Mouse (Mus musculus): ENCODE measurements around the gene Ppp1r36.

Gene Ppp1r36

DNA sequence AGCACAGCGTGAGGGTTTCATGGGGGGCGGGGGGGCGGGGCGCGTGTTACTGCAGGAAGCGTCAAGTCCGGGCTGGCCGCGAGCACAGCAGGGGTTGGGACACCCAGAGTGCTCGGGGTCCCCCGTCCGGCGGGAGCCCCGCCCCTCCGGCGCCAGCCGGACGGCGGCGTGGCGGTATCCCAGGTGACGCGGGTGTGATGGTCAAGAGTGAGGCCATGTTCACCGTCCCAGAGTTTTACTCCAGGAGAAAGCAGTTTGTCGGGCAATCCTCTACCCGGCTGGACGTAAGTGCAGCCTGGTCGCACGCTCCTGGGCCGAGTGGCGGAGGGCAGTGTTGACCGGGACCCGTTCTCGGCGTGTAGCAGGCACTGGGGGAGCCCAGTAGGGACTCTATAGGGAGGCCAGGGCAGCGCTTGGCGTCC is at the start of gene Ppp1r36:
Gene Ppp1r36, plus strand, starts transcription at position 106 of the 422 bp plus-strand sequence.
- DNase-seq (ENCODE audit: low spot score), result no peak

DNA sequence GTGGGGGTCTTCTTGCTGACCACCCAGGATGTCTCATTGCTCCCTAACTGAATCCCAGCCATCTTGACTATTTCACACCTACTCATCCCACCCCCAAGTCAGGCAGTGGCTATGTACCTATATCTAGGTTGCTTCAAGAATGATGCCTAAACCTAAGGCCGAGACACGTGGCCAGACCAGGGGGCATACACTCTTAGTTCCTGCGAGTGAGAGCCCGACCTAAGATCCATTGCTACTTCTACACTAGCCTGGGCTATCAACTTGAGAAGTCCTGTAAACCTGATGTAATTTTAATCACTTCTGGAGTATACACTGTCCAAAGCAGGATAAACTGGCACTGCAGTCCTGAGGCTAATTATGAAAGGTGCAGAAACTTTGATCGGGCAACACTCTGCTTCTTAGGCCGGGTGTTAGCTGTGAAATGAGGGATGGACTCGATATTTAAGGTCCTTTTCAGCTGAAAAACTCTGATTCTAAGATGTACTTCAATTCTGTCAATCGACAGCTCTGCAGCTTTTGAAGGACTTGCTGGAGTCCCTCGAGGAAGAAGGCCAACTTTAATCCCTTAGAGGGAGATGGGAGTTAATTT is 49.0 kb upstream of the Ppp1r36 start:
- no peak for DNase-seq (ENCODE audit: low spot score)

DNA sequence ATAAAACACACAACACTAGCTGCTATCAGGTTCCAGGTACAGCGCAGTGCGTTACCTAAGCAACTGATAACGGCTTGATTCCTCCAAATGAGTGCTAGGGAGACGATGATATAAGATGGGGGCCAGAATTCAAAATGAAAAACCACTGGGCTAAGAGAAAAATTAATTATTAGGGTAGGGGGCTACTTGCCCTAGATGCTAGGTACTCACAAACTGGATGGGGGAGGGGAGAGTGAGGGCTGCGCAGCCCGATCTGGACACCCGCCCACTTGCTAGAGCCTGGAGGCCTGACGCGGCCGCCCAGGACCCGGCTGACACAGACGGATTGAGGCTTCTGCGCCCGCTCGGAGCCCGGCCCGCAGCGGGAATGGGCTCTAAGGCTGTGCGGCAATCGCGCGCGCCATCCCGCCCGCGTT is 48.5 kb upstream of the Ppp1r36 start:
- DNase-seq (ENCODE audit: low spot score), result no peak

DNA sequence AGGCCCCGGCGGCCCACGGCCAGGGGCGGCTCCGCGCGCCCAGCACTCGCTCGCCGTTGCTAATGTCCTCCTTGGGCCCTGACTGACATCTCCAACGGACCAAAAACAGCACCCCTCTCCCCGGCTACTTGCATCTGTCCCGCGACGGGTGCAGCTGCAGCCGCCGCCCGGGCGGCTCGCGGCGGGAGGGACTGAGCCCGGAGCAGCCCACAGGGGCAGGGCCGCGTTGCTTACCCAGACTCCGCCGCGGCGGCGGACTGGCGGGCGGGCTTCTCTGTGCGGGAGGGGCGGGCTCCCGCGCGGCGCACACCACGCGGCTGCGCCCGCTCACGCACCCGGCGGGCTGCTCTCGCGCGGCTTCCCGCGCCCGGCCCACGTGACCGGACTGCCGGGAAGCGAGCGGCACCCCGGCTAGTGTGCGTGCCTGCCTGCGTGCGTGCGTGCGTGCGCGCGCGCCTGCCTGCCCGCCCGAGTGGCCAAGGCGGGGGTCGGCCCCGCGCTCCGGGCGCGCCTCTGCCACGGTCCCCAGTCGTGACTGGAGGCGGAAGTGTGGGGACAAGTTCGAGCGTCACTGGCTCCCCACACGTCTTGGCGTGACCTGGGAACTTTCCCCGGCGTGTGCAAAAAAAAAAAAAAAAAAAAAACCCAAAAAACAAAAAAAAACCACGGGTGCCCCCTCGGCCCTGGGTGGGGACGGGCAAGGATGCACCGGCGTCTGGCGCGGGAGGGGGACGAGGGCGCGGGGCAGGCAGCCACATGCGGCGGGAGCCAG is 47.9 kb upstream of the Ppp1r36 start, which contains the start of gene Zbtb25:
Gene Zbtb25, minus strand, starts transcription at position 397 of the 772 bp plus-strand sequence.
- peak; percentile 93 for DNase-seq (ENCODE audit: low spot score)

DNA sequence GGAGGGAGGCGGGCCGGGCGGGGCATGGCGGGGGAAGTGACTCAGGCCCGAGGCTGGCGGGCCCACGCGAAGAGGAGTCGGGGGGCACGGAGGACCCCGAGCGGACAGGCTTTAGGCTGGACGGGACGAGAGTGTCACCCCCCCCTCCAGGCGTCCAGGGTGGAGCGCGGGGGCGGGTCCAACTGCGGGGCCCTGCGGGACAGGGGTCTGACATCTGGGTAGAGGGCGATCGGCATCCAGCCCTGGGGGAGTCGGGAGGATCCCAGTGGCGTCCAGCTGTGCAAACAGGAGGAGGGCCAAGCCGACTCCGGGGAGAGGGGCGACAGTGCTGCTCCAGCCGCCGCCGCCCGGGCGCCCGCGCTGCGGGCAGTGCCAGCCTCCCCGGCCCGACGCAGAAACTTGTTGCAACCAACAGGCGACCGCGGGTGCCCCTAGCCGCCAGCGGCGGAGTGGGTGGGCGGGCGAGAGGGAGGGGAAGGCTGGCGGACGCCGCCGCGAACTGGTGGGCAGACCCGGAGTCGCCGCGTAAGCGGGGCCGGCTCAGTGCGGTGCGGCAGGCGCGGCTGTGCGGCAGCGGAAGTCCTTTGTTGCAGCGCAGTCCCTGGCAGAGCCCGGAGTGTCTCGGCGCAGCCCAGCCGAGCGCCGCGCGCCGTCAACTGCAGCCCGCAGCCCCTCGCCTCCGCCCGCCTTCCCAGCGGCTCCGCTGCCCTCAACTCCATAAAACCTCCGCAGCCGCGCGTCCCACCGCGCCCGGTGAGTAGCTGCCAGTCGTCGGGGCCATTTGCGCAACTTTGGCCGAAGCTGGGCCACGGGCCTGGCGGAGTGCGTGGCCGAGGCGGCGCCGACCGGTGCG is 47.1 kb upstream of the Ppp1r36 start, which contains the start of gene Zbtb1:
Gene Zbtb1, plus strand, starts transcription at position 289 of the 853 bp plus-strand sequence.
- DNase-seq (ENCODE audit: low spot score), result peak; percentile 86

DNA sequence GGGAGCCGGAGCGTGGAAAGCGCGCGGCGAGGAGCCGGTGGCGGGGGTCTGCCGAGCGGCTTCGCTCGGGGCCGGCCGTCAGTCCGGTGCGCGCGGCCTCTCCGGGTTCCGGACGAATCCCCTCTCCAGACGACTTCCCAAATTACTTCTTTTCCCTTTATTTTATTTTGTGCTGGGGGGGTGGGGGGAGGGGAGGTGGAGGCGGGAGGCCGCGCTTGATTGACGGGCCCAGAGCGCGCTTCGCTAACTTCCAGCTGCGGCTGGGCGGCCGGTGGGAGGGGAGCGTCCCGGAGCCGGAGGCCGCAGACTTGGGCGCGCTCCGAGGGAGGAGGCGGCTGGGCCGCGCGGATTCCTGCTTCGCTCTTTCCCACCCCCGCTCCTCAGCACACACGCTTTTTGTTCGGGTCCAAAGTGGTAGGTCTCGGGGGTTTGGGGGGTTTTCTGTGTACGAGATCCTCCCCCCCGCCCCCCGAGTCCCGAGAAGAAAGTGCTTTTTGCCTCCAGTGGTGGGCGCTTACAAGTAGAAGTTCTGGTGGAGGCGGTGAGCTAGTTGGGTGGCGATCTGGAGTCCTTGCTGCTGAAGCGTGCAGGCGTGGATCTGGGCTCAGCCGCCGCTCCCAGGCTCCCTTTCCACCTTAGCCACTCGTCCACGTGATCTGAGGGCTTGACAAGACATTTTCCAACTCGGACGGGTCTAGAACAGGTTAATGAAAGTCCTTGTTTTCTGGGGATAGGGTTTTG is 46.3 kb upstream of the Ppp1r36 start:
- DNase-seq (ENCODE audit: low spot score), result peak; percentile 71

DNA sequence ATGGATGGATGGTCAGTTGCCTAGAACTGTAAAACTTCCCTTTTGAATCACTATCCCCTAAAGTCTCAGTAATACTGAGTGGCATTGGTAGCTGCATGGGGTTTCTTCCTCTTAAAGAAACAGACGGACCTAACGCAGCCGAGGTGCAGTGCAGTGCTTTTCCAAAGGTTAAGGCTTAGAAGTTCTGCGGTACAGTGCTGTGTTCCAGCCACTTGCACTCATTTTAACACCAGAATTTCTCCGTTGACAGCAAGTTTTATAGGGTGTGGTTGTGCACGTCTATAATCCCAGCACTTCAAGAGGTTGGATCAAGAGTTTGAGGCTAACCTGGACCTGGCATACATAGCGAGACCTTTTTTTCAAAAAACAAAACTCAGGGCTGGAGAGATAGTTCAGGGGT is 45.3 kb upstream of the Ppp1r36 start:
- DNase-seq (ENCODE audit: low spot score), result no peak

DNA sequence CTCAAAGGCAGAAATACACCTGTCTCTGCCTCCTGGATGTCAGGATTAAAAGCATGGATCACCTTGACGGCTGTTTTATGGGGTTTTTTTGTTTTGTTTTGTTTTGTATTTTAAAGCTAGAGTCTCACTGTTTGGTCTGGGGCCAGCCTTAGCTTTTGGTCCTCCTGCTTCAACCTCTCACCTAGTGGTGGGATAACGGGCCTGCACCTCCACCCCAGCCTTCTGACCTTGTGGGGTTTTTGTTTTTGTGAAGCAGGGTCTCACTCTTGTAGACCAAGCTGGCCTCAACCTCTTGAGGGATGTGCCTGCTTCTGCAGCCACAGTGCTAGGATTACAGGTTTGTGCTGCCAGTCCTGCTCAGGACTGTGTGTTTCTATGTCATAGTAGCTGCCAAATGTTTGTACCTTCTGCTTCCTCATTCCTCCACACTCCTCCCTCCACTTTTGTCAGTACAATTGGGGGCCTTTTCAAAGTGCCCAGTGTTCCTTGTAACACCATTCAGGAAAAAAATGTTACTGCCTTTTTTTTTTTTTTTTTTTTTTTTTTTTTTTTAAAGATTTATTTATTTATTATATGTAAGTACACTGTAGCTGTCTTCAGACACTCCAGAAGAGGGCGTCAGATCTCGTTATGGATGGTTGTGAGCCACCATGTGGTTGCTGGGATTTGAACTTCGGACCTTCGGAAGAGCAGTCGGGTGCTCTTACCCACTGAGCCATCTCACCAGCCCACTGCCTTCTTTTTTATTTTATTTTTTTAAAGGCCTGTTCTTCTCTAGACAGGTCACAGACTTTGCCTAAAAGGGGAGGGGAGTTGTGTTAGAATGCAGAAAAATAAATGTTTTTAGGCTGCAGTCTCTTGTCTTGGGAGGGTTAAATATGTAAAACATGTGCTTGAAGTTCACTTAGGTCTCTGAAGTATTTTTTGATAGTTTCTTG is 44.2 kb upstream of the Ppp1r36 start:
- DNase-seq (ENCODE audit: low spot score), result peak; percentile 58

DNA sequence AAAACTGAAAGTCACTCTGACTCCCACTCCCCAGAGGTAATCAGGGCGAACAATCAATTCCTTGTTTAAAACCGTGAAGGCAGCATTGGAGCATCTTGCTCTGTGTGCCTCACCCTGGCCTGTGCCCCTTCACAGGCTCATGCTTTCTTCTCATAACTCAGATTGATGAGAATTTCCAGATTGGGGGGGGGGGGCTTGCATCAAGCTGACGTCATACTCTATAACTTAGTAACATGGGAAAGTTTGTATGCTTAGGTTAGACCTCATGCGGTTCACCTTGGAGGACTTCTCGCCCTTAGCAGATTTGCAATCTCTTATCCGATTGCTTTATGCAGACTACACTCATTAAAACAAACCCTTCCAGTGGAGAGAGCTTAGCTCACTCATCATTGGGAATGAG is 43.3 kb upstream of the Ppp1r36 start:
- no peak for DNase-seq (ENCODE audit: low spot score)

DNA sequence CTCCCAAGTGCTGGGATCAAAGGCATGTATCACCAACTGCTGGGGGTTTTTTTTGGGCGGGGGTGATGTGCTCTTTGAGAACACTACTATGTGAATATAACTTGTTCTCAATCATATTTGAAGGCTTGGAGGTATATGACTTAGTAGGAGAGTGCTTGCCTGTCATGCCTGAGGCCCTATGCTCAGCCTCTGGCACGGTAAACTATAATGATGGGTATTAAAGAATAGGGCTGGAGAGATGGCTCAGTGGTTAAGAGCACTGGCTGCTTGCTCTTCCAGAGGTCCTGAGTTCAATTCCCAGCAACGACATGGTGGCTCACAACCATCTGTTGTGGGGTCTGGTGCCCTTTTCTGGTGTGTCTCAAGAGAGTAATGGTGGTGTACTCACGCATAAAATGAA is 42.4 kb upstream of the Ppp1r36 start:
- DNase-seq (ENCODE audit: low spot score), result no peak

DNA sequence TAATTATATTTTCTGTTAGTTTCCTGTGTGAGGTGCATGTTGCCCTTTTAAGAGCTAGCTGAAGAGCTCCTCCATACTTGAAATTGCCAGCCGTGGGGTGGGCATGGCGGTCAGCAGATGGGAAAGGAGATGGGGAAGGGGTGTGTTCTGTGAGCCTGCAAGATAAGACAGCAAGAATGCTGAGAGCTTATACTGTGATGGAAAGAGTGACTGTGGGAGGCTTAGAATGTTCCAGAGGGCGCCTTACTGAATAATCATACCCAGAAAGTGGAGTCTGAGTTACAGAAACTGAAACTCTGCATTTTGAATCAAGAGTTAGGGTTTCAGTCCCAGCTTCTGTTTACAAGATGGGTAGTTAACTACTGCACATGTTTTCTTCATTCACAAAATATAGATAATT is 41.8 kb upstream of the Ppp1r36 start:
- DNase-seq (ENCODE audit: low spot score), result no peak

DNA sequence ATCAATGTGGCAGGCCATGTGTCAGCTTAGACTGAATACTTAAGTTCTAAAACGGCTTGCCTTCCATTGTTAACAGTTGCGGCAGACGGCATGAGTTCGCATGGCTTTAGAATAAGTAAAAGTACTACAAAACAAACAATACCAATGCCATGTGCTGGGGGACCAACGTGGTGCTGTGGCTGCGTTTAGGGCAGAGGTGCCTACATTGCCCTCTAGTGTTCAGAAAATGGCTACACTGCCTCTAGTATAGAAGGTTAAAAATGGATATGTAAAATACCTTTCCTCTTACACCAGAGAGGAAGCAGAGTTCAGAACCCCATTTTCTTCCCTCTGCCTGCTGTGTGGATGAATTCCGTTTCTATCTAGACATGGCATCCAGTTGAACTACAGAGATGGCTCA is 40.7 kb upstream of the Ppp1r36 start:
- DNase-seq (ENCODE audit: low spot score), result peak; percentile 76

DNA sequence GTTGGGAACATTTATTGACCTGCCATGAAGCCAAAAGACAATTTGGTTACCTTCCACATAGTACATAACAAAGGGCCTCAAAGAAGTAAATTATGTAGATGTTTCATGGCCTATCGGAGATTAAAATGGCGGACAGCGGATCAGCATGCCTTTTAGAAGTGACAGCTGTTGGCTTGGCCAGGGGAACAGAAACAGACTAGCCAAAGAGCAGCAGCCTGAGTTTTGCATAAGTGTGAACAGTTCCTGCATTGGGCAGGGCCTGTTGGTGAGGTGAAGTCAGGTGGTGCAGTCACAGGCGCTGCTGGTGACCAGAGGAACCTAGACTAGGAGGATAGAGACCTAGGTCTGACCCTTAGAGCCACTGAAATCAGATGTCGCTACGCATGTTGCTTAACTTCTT is 40.3 kb upstream of the Ppp1r36 start:
- DNase-seq (ENCODE audit: low spot score), result no peak

DNA sequence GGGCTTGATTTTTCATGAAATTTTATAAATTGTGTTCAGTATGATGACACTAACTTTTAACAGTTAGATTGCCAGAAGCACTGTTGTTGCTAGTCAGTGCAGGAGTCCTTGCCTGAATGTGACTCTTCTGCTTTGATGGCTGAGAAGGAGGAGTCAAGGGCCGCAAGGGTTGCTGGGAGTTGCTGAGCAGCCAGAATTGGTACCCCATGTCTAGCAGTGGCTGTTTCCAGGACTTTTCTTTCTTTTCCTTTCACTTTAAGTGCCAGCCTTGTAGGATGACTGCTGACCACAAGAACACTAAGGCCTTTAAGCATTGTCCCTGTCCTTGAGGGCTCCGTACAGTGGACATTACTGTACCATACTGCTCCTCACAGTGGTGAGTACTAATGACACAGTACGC is 39.6 kb upstream of the Ppp1r36 start:
- no peak for DNase-seq (ENCODE audit: low spot score)

DNA sequence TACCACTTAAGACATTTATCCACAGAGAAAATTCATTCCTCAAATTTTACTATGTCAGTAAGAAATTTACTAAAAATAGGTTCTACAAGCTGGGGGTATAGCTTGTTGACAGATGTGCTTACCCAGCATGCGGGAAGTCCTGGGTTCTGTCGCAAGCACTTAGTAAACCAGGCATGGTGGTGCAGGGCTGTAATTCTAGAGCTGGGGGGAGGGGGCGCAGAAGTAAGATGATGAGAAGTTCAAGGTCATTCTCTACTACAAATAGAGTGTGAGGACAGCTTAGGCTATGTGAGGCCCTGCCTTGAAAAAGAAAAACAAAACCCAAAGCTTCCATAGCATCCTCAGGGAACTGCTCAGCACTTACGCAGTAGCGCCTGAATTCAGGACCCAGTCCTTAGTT is 38.8 kb upstream of the Ppp1r36 start:
- no peak for DNase-seq (ENCODE audit: low spot score)

DNA sequence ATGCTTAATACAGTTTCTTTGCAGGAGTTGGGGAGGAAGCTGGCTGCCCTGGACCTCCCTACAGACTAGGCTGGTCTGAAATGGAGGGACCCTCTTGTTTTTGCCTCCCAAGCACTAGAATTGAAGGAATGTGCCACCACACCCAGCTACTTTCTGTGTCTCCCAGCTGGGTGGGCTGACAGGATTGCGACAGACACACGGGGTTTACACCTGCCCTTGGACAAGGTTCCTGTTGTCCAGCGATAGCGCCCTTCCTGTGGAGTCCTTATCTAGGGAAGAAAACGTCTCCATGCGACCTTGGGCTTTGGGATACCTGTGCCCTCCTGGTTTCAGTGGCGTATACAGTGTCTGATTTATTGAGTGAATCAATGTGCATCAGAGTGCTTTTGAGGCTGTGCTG is 37.2 kb upstream of the Ppp1r36 start:
- no peak for DNase-seq (ENCODE audit: low spot score)

DNA sequence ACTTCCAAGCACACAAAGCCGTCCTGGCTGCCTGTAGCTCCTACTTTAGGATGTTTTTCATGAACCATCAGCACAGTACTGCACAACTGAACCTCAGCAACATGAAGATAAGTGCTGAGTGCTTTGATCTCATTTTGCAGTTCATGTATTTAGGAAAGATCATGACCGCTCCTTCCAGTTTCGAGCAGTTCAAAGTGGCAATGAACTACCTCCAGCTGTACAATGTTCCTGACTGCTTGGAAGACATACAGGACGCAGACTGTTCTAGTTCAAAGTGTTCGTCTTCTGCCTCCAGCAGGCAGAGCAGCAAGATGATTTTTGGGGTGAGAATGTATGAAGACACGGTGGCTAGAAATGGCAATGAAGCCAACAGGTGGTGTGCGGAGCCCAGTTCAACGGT is 32.0 kb upstream of the Ppp1r36 start:
- no peak for DNase-seq (ENCODE audit: low spot score)

DNA sequence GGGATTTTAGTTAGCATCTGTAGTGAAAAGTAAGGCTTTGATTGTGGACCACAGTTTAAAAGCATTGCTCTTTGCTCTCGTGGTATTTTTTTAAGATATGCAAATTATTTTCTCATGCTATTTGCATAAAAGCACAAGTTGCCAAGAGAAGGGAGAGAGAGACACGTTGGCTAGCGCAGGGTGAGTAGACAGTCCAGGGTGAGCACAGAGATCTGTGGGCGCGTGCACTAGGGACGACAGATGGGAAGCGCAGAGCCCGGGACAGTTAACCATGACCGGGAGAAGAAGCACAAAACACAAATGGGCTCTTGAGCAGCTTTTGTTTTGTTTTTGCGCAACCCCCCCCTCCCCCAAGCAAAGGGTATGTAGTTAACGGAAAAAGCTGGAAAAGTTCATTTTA is 28.5 kb upstream of the Ppp1r36 start:
- no peak for DNase-seq (ENCODE audit: low spot score)

DNA sequence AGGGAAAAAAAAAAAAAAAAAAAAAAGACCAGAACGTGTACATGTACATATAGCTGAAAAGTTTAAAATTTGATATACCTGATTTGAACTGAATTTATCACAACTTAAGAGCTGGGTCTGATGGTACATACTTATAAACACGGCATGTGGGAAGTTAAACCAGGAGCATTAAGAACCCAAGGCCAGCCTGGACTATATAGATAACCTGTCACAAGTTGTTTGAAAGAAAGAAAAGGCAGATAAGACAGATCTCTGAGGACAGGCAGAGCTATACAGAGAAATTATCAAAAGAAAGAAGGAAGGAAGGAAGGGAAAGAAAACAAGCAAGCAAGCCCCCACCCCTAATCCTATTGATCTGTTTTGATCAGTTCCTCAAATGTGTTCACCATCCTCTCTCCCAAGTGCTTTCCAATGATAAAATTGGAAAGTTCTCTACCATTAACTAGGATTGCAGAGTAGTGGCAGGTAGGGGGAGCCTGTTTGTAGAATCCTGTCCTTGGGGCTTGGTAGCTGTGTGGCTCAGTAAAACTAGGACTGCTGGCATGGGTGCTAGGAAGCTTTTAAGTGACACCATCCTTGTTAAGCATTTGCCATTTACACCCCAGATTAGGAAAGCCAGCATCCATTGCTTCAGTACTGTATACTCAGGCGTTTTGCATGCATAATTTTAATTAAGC is 25.6 kb upstream of the Ppp1r36 start:
- DNase-seq (ENCODE audit: low spot score), result no peak

DNA sequence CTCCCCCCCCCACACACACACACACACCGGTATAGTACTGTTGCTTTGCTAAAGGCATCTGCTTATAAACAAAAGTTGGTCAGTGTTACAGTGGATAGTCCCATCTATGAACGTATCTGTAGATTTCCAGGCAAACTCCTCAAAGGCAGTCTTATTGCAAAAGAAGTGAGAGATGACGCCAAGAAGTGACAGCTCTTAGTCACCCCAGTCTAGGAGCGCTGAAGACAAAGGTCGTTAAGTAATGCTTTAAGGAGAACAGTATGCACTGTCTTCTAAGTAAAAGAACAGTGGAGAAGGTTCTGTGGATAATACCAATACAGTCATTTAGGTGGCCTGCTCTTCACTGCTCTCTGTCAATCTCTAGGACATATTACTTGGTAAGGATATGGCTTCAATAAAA is 24.4 kb upstream of the Ppp1r36 start:
- DNase-seq (ENCODE audit: low spot score), result no peak
